Mouse (Mus musculus) liver, adult 2 months (tissue): ENCODE results near the gene Trim14. TPM values are rescaled to one million over a fixed set of nuclear protein-coding genes. Genes with fewer than 3 reads are reported as not detected.
A peak's percentile ranks its signal among the peaks of the same experiment; 100 is the strongest.

Experiments
- DNase-seq: peaks from one replicate; pipeline ENCODE4 v3.0.0-alpha.2; 2011; ENCODE audit warnings: low read depth, low spot score; ENCODE audit errors: extremely low read depth
- H3K27ac ChIP-seq: fragments of 200-500 bp; replicated peaks from 2 replicates; pipeline ENCODE4 v1.5.1; 2012; ENCODE audit warnings: low read depth, mild to moderate bottlenecking, control low read depth, inconsistent platforms, low read length; ENCODE audit not compliant: insufficient read depth
- H3K27me3 ChIP-seq: fragments of 200-500 bp; 2 replicates; pipeline ENCODE4 v1.6.1; 2012; ENCODE audit warnings: mild to moderate bottlenecking, moderate library complexity, low read length, inconsistent platforms; ENCODE audit not compliant: control insufficient read depth, insufficient read depth
- H3K36me3 ChIP-seq: fragments of 200-500 bp; 2 replicates; pipeline ENCODE4 v1.6.1; 2012; ENCODE audit warnings: low read length, inconsistent platforms; ENCODE audit not compliant: control insufficient read depth, insufficient read depth
- H3K4me1 ChIP-seq: fragments of 200-500 bp; 2 replicates; pipeline ENCODE4 v1.6.1; 2011; ENCODE audit warnings: low read length; ENCODE audit not compliant: control insufficient read depth, insufficient read depth
- H3K4me3 ChIP-seq: fragments of 200-500 bp; 2 replicates; pipeline ENCODE4 v1.5.1; 2011; ENCODE audit warnings: low read depth, mild to moderate bottlenecking, control low read depth, low read length, moderate library complexity; ENCODE audit not compliant: insufficient read depth
- H3K79me2 ChIP-seq: fragments of 200-500 bp; 2 replicates; pipeline ENCODE4 v1.6.1; 2012; ENCODE audit warnings: inconsistent platforms, mild to moderate bottlenecking, low read length, moderate library complexity; ENCODE audit not compliant: control insufficient read depth, insufficient read depth
- H3K9ac ChIP-seq: fragments of 200-500 bp; 2 replicates; pipeline ENCODE4 v1.6.1; 2012; ENCODE audit warnings: low read depth, mild to moderate bottlenecking, control low read depth, inconsistent platforms, low read length
- CTCF ChIP-seq: fragments of 200-500 bp; IDR thresholded peaks from 2 replicates; pipeline ENCODE4 v1.5.1; 2011; ENCODE audit warnings: low read depth, low read length, control low read depth
- POLR2A ChIP-seq: fragments of 200-500 bp; IDR thresholded peaks from 2 replicates; pipeline ENCODE4 v1.6.1; 2011; ENCODE audit warnings: low read length, control low read depth; ENCODE audit not compliant: insufficient read depth; ENCODE audit errors: extremely low read depth
- WGBS: fragments of 180-500 bp; shearing (Covaris S2); methylation state at CpG from one replicate; pipeline ENCODE4 v1.1.7; 2018; 5-methylcytosine and 5-hydroxymethylcytosine counted together
- polyA plus RNA-seq: library from polyadenylated mRNA; depleted of rRNA; stranded (reverse); fragments of >200 nt; gene quantifications from 2 replicates; pipeline ENCODE4 v1.2.3, GENCODE M21; 2012
- total RNA-seq: library from RNA; depleted of rRNA; stranded (reverse); fragments of >200 nt; gene quantifications from 2 replicates; pipeline ENCODE4 v1.2.3, GENCODE M21; 2014

Gene Trim14
- total and polyA plus RNA-seq, 2 experiments = 24.9 to 26.5 TPM

DNA sequence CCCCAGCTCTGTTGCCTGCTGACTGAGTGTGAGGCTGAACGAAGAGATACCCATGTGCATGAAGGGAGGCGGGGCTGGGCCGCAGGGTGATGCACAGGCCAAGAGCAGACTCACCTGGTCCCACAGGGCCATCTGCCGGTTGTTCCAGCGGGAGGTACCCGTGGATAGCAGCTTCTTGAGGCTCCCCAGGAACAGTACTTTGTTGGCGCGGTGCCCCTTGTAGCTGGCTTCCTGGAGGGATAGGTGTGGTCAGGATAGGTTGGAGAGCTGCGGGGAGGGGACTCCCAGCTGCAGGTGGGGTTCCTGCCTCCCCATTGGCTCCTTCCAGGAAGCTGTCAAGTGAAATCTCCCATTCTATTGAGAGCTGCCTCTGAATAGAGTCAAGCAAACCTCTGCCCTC is 9.6 kb upstream of the Trim14 start:
- Histone ChIP-seq H3K4me1 (no peaks in the 10 kb centered on the region; the same call in 1 of the 2 replicates), H3K27ac (no peak overlapping the region), H3K9ac (no peak overlapping the region), H3K36me3 (no peaks in the 10 kb centered on the region), H3K79me2 (no peaks in the 10 kb centered on the region), H3K4me3 (no peak overlapping the region), H3K27me3 (no peaks in the 10 kb centered on the region)
- 20% methylated on average over 9 of the region's 9 CpGs for WGBS
- peak; percentile 58 for DNase-seq
- peak; percentile 77 for TF ChIP-seq CTCF
- no peak for TF ChIP-seq POLR2A

DNA sequence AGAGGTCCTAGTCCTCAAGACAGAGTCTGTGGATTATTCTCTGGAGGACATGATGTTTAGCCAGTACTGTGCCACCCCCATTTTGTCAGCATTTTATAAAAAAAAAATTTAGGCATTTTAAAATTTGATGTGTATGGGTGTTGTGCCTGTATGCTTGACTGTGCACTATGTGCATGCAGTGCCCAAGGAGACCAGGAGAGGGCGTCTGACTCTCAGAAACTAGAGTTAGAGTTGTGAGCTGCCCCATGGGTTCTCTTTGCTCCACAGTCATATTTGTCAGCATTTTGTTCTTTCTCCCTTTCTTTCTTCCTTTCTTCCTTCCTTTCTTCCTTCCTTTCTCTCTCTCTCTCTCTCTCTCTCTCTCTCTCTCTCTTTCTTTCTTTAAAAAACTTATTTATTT is 8.4 kb upstream of the Trim14 start:
- no peak overlapping the region for H3K4me3 ChIP-seq
- WGBS = 41% methylated on average over 1 of the region's 1 CpGs
- H3K79me2 ChIP-seq = no peaks in the 10 kb centered on the region
- no peak for DNase-seq
- H3K27ac ChIP-seq = no peak overlapping the region
- TF ChIP-seq POLR2A (no peak), CTCF (peak; percentile 49)
- H3K27me3 ChIP-seq = no peaks in the 10 kb centered on the region
- no peak overlapping the region for H3K9ac ChIP-seq
- H3K4me1 ChIP-seq = peaks cover 3% of the 10 kb centered on the region; the same call in 1 of the 2 replicates
- no peaks in the 10 kb centered on the region for H3K36me3 ChIP-seq

DNA sequence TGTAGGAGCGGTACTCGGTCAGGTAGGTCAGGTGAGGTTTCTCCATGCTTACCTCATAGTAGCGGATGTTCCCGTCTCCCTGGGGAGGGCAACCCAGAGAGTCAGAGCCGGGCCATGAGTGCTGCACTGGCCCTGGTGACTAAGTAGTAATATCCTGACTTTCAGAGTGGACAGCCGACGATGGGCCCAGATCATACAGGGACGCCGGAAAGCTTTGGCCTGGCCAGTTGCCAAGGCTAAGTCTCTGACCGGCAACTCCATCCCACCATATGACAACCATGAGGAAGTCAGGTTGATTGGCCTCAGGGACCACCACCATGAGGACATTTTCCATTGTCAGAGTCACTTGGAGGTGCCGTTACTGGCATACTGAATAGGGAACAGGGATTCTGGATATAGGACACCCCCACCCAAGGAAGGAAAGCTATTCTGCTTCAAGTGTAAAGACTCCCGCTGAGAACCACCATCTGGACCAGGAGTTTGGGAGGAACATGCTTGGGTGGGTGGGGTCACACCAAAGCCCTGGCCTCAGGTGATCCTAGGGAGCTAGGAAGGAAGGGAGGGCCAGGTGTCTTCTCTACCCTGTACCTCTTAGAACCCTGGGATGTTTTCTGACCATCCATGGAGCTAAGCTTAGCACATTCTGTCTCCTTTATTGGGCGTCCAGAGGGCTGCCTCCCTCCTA is 7.6 kb upstream of the Trim14 start:
- DNase-seq = no peak
- Histone ChIP-seq H3K4me3 (no peak overlapping the region), H3K4me1 (peaks cover 5% of the 10 kb centered on the region; the same call in 1 of the 2 replicates), H3K79me2 (no peaks in the 10 kb centered on the region), H3K27ac (no peak overlapping the region), H3K27me3 (no peaks in the 10 kb centered on the region), H3K9ac (no peak overlapping the region), H3K36me3 (no peaks in the 10 kb centered on the region)
- TF ChIP-seq CTCF (no peak), POLR2A (no peak)
- 90% methylated on average over 13 of the region's 13 CpGs for WGBS

GRCm38 (mm10) chr4:46541707-46542106 is 5.8 kb upstream of the Trim14 start:
- 79% methylated on average over 9 of the region's 9 CpGs for WGBS
- DNase-seq = no peak
- Histone ChIP-seq H3K27ac (no peak overlapping the region), H3K4me1 (peaks cover 8% of the 10 kb centered on the region; the same call in 1 of the 2 replicates), H3K4me3 (no peak overlapping the region), H3K9ac (no peak overlapping the region), H3K79me2 (no peaks in the 10 kb centered on the region), H3K27me3 (no peaks in the 10 kb centered on the region), H3K36me3 (no peaks in the 10 kb centered on the region)
- TF ChIP-seq POLR2A (no peak), CTCF (no peak)

DNA sequence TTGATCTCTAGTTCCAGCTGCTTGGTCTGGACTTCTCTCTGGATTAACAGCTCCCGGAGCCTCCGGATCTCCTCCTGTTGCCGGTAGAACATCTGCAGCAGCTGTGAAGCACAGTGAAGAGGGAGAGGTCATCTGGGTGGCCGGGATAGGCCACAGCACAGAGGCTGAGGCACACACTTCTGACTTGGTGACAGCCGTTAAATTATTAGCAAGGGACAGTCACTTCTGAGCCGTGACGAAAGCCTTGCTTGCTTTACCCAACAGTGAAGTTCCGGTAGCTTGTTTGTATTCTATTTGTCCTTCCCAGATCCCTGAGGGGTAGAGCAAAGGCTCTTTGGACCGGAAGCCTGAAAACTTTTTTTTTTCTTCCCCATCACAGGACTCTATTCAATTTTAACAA is 3.2 kb upstream of the Trim14 start:
- peak; percentile 80 for DNase-seq
- Histone ChIP-seq H3K36me3 (no peaks in the 10 kb centered on the region), H3K4me3 (peak overlapping the region; percentile 44), H3K4me1 (peaks cover 11% of the 10 kb centered on the region; the same call in 1 of the 2 replicates), H3K79me2 (no peaks in the 10 kb centered on the region), H3K9ac (peak overlapping the region; percentile 67), H3K27ac (peak overlapping the region; percentile 97), H3K27me3 (no peaks in the 10 kb centered on the region)
- TF ChIP-seq POLR2A (0 out of 2 replicates have a peak, but pooled peaks have one; percentile 35), CTCF (no peak)
- 26% methylated on average over 9 of the region's 9 CpGs for WGBS
